Mouse (Mus musculus): ENCODE results near the gene Gm42957. TPM values are rescaled to one million over a fixed set of nuclear protein-coding genes. Genes with fewer than 3 reads are reported as not detected.

Gm42957 gene
- not detected in 2 replicates for polyA plus RNA-seq (2014; fragmentation: Nextera tagmentation; extraction: Ambion mirVana)

DNA sequence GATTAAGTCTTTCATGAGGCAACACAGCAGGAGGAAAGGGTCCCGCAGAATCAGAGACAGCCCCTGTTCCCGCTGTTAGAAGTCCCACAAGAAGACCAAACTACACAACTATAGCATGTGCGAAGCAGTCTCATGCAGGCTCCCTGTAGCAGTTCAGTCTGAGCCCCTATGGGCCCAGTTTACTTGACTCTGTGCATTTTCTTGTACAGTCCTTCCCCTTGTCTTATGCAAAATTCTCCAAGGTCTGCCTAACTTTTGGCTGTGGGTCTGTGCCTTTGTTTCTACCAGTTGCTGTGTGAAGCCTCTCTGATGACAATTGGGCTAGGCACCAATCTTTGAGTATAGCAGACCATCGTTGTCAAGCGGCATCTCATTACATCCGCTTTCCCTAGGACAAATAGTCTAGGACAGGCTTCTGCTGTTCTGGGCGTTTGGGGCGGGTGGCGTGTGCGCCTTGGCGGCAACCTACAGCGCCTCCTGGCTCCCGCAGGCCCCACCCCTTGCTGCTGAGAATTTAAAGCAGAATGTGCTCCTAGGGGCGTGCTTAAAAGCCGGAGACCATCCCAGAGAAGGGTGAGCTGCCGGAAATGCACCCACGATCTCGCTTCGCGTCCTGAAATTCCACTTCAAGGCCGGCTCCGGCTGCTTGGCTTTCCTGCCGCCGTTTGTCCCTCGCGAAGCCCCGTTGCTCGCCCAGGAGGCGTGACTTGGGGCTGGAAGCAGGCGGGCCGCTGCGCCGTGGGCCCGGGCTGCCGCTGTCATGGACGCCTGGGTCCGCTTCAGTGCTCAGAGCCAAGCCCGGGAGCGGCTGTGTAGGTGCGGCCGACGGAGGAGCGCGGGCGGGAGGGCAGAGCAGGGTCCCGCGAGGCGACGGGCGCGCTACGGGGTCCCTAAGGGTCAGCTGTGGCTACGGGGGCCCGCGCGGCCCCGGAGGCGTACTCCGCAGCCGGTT is at the start of gene Gm42957, which contains the start of gene Pex11b:
TSS of gene Gm42957 (plus strand) at position 547 of the 952 bp plus-strand sequence.
TSS of gene Pex11b (plus strand) at position 449 of the 952 bp plus-strand sequence.
- DNase-seq (ENCODE audit: low spot score): peak; percentile 84

DNA sequence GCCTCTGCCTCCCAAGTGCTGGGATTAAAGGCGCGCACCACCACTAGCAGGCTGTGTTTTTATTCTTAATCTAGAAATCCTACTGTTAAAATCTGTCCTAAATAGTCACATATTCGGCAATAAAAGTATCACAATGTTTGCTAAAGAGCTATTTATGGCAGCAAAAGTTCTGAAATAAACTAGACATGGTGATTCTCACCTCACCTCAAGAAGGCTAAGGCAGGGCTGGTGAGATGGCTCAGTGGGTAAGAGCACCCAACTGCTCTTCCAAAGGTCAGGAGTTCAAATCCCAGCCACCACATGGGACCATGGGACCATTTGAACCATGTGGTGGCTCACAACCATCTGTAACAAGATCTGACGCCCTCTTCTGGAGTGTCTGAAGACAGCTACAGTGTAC is 44.6 kb upstream of the Gm42957 start:
- no peaks in the 10 kb centered on the region for H3K4me1 ChIP-seq (ENCODE audit: control insufficient read depth, insufficient read depth, low read length)
- DNase-seq (ENCODE audit: low spot score): no peak
- peaks cover 4% of the 10 kb centered on the region for H3K27me3 ChIP-seq (ENCODE audit: control insufficient read depth, insufficient read depth, low read length)
- no peaks in the 10 kb centered on the region for H3K9me3 ChIP-seq (replicated peaks; ENCODE audit: control insufficient read depth, low read length)
- no peaks in the 10 kb centered on the region for H3K36me3 ChIP-seq (replicated peaks; ENCODE audit: control insufficient read depth, insufficient read depth, low read depth, low read length)
- H3K27ac ChIP-seq (replicated peaks; ENCODE audit: low read depth, low read length): no peak overlapping the region
- no peak for ATAC-seq (replicated peaks; ENCODE audit: insufficient number of reproducible peaks, low FRiP score, low TSS enrichment, low read depth)
- H3K4me3 ChIP-seq (ENCODE audit: low read depth, low read length): no peak overlapping the region
- no peak overlapping the region for H3K4me2 ChIP-seq (ENCODE audit: low read depth, low read length)
- no peak overlapping the region for H3K9ac ChIP-seq (replicated peaks; ENCODE audit: low read length)
- 77% methylated on average over 4 of the region's 4 CpGs for WGBS

More for the DNA sequence above, at the start of gene Gm42957, which contains the start of gene Pex11b:
- H3K9ac ChIP-seq (replicated peaks; ENCODE audit: low read length): peak within 1 kb of the TSS; percentile 96
- H3K27ac ChIP-seq (replicated peaks; ENCODE audit: low read depth, low read length): peak within 1 kb of the TSS; percentile 43
- H3K4me1 ChIP-seq (ENCODE audit: control insufficient read depth, insufficient read depth, low read length): no peaks in the 10 kb centered on the region
- 1% methylated on average over 60 of the region's 60 CpGs for WGBS
- peak within 1 kb of the TSS; percentile 81 for H3K4me2 ChIP-seq (ENCODE audit: low read depth, low read length)
- no peaks in the 10 kb centered on the region for H3K9me3 ChIP-seq (replicated peaks; ENCODE audit: control insufficient read depth, low read length)
- peak within 1 kb of the TSS; percentile 93 for H3K4me3 ChIP-seq (ENCODE audit: low read depth, low read length)
- no peaks in the 10 kb centered on the region for H3K27me3 ChIP-seq (ENCODE audit: control insufficient read depth, insufficient read depth, low read length)
- peaks cover 4% of the 10 kb centered on the region for H3K36me3 ChIP-seq (replicated peaks; ENCODE audit: control insufficient read depth, insufficient read depth, low read depth, low read length)
- peak; percentile 88 for ATAC-seq (replicated peaks; ENCODE audit: insufficient number of reproducible peaks, low FRiP score, low TSS enrichment, low read depth)

DNA sequence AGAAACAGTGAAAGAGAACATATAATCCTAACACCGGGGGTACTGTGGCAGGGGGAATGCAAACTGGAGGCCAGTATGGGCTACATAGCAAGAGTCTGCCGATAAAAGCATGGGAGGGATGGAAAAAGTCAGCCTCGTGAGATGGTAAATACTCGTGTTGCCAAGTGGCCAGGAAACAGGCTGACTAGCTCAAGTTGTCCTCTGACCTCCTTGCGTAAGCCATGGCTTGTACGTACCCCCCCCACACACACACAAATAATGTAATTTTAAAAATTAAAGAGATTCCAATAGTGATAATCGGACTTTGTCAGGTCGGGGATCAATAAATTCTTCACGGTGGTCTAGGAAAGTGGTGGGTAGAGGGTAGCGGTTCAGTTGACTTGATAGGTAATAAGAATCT is 41.9 kb upstream of the Gm42957 start:
- no peak for ATAC-seq (replicated peaks; ENCODE audit: insufficient number of reproducible peaks, low FRiP score, low TSS enrichment, low read depth)
- H3K27me3 ChIP-seq (ENCODE audit: control insufficient read depth, insufficient read depth, low read length): peaks cover 8% of the 10 kb centered on the region
- H3K27ac ChIP-seq (replicated peaks; ENCODE audit: low read depth, low read length): no peak overlapping the region
- H3K9me3 ChIP-seq (replicated peaks; ENCODE audit: control insufficient read depth, low read length): no peaks in the 10 kb centered on the region
- WGBS: 1% methylated on average over 10 of the region's 10 CpGs
- H3K4me3 ChIP-seq (ENCODE audit: low read depth, low read length): peak overlapping the region; percentile 61
- peak overlapping the region; percentile 65 for H3K4me2 ChIP-seq (ENCODE audit: low read depth, low read length)
- no peak for DNase-seq (ENCODE audit: low spot score)
- peak overlapping the region; percentile 69 for H3K9ac ChIP-seq (replicated peaks; ENCODE audit: low read length)
- no peaks in the 10 kb centered on the region for H3K36me3 ChIP-seq (replicated peaks; ENCODE audit: control insufficient read depth, insufficient read depth, low read depth, low read length)
- peaks cover 6% of the 10 kb centered on the region for H3K4me1 ChIP-seq (ENCODE audit: control insufficient read depth, insufficient read depth, low read length)

DNA sequence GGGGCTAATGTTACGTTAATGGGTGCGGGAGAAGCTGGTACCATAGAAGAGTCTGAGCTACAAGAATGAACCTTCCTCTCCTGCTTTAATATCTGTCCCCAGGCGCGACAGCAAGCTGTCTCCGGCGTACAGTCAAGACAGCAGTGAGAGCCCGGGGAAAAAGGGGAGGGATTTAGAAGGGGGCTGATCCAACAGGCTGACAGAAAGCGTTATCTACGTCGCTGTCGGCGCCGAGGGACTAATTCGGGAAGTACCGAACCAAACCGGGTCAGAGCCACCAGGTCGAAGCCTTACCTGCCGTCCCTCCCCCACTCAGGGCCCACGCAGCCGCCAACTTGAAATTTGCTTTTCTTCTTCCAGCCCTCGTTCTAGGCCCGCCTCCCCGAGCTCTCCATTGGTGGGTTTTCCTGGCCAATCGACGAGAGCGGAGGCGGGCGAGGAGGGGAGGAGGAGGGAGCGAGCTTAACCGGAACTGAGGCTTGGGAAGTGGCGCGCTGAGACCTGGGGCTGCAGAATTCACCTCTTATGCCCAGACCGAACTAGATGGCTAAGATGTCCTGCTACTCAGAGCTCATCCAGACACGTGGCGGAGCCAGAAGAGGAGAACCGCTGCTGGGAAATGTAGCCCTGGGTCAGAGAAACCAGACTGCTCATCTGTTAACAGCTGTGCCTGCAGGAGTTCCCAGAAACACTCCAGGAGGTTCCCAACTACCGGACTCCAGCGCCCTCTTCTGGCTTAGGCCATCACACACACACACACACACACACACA is 41.3 kb upstream of the Gm42957 start, which contains the start of gene Polr3gl:
TSS of gene Polr3gl (minus strand) at position 392 of the 771 bp plus-strand sequence.
- peak within 1 kb of the TSS; percentile 70; the same call in 1 of the 2 replicates for H3K27ac ChIP-seq (replicated peaks; ENCODE audit: low read depth, low read length)
- no peaks in the 10 kb centered on the region for H3K36me3 ChIP-seq (replicated peaks; ENCODE audit: control insufficient read depth, insufficient read depth, low read depth, low read length)
- ATAC-seq (replicated peaks; ENCODE audit: insufficient number of reproducible peaks, low FRiP score, low TSS enrichment, low read depth): peak; percentile 76
- no peaks in the 10 kb centered on the region for H3K9me3 ChIP-seq (replicated peaks; ENCODE audit: control insufficient read depth, low read length)
- peak; percentile 95 for DNase-seq (ENCODE audit: low spot score)
- H3K27me3 ChIP-seq (ENCODE audit: control insufficient read depth, insufficient read depth, low read length): peaks cover 10% of the 10 kb centered on the region
- H3K9ac ChIP-seq (replicated peaks; ENCODE audit: low read length): peak within 1 kb of the TSS; percentile 69
- H3K4me1 ChIP-seq (ENCODE audit: control insufficient read depth, insufficient read depth, low read length): peaks cover 6% of the 10 kb centered on the region
- H3K4me2 ChIP-seq (ENCODE audit: low read depth, low read length): peak within 1 kb of the TSS; percentile 65
- under 1% methylated on average over 38 of the region's 38 CpGs for WGBS
- H3K4me3 ChIP-seq (ENCODE audit: low read depth, low read length): peak within 1 kb of the TSS; percentile 61

DNA sequence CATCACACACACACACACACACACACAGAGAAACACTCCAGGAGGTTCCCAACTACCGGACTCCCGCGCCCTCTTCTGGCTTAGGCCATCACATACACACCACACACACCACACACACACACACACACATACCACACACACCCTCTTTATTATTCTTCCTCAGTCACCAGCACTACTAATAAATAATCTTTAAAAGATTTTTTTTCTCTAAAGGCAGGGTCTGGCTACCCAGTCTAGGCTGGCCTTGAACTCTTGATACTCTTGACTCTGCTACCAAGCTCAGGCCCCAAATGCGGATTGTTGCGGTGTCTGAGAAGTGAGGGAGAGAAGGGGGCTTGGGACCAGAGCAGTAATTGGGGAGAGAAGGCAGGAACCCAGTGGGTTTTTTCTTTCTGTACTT is 40.4 kb upstream of the Gm42957 start:
- 78% methylated on average over 5 of the region's 5 CpGs for WGBS
- peaks cover 6% of the 10 kb centered on the region for H3K4me1 ChIP-seq (ENCODE audit: control insufficient read depth, insufficient read depth, low read length)
- ATAC-seq (replicated peaks; ENCODE audit: insufficient number of reproducible peaks, low FRiP score, low TSS enrichment, low read depth): no peak

DNA sequence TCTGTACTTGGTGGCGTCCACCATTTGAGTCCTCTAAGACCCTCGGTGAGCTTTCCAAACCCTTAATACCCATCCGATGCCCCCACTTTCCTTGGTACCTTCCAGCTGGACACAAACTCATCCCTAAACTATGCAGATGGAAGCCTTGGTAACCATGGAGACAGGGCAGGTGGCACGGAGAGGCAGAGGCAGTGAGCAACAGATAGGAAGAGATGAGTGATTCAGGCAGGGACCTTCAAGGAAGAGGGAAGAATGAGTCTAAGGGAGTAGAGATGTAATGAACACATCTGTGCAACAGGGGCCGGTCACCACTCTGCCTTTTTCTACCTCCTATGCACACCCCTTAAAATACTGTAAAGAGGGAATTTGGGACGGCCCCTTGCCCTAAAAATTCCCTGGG is 39.6 kb upstream of the Gm42957 start:
- no peak overlapping the region for H3K4me3 ChIP-seq (ENCODE audit: low read depth, low read length)
- H3K27ac ChIP-seq (replicated peaks; ENCODE audit: low read depth, low read length): no peak overlapping the region
- no peaks in the 10 kb centered on the region for H3K9me3 ChIP-seq (replicated peaks; ENCODE audit: control insufficient read depth, low read length)
- ATAC-seq (replicated peaks; ENCODE audit: insufficient number of reproducible peaks, low FRiP score, low TSS enrichment, low read depth) (no peak), DNase-seq (ENCODE audit: low spot score) (no peak)
- no peak overlapping the region for H3K4me2 ChIP-seq (ENCODE audit: low read depth, low read length)
- no peaks in the 10 kb centered on the region for H3K36me3 ChIP-seq (replicated peaks; ENCODE audit: control insufficient read depth, insufficient read depth, low read depth, low read length)
- peaks cover 13% of the 10 kb centered on the region for H3K27me3 ChIP-seq (ENCODE audit: control insufficient read depth, insufficient read depth, low read length)
- peaks cover 6% of the 10 kb centered on the region for H3K4me1 ChIP-seq (ENCODE audit: control insufficient read depth, insufficient read depth, low read length)
- 21% methylated on average over 6 of the region's 6 CpGs for WGBS
- no peak overlapping the region for H3K9ac ChIP-seq (replicated peaks; ENCODE audit: low read length)

More for the DNA sequence above, 40.4 kb upstream of the Gm42957 start:
- peaks cover 13% of the 10 kb centered on the region for H3K27me3 ChIP-seq (ENCODE audit: control insufficient read depth, insufficient read depth, low read length)
- no peak overlapping the region for H3K4me3 ChIP-seq (ENCODE audit: low read depth, low read length)
- H3K4me2 ChIP-seq (ENCODE audit: low read depth, low read length): no peak overlapping the region
- no peaks in the 10 kb centered on the region for H3K9me3 ChIP-seq (replicated peaks; ENCODE audit: control insufficient read depth, low read length)
- no peak overlapping the region for H3K27ac ChIP-seq (replicated peaks; ENCODE audit: low read depth, low read length)
- DNase-seq (ENCODE audit: low spot score): no peak
- no peak overlapping the region for H3K9ac ChIP-seq (replicated peaks; ENCODE audit: low read length)
- H3K36me3 ChIP-seq (replicated peaks; ENCODE audit: control insufficient read depth, insufficient read depth, low read depth, low read length): no peaks in the 10 kb centered on the region

DNA sequence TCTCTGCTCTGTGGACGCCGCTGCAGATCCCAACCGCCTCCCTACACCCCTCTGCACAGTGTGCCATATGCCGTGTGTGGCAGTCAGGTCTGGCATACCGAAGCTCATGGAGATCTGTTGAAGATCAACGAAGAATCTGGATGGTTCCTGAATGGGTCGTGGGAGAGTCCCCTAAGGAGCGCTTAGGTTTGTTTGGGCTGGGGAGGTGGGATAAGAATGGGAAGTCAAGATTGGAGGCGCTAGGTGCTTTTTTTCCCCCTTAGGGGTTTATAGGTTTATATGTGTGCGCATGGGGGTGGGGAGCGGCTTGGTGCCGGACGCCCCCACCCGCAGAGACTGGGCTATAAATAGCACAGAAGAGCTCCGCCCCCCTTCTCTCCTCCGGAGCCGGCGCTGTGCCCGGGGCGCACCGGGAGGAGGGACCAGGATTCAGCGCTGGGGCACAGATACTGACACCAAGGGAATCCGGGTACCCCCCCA is 39.0 kb upstream of the Gm42957 start, which contains the start of gene Ankrd34a:
TSS of gene Ankrd34a (plus strand) at position 409 of the 480 bp plus-strand sequence.
- under 1% methylated on average over 19 of the region's 23 CpGs for WGBS
- H3K27me3 ChIP-seq (ENCODE audit: control insufficient read depth, insufficient read depth, low read length): peaks cover 13% of the 10 kb centered on the region
- H3K4me1 ChIP-seq (ENCODE audit: control insufficient read depth, insufficient read depth, low read length): peaks cover 6% of the 10 kb centered on the region
- H3K27ac ChIP-seq (replicated peaks; ENCODE audit: low read depth, low read length): no peak within 1 kb of the TSS
- ATAC-seq (replicated peaks; ENCODE audit: insufficient number of reproducible peaks, low FRiP score, low TSS enrichment, low read depth) (no peak), DNase-seq (ENCODE audit: low spot score) (peak; percentile 19)
- peak within 1 kb of the TSS; percentile 63 for H3K9ac ChIP-seq (replicated peaks; ENCODE audit: low read length)
- peak within 1 kb of the TSS; percentile 40 for H3K4me3 ChIP-seq (ENCODE audit: low read depth, low read length)
- H3K36me3 ChIP-seq (replicated peaks; ENCODE audit: control insufficient read depth, insufficient read depth, low read depth, low read length): no peaks in the 10 kb centered on the region
- no peaks in the 10 kb centered on the region for H3K9me3 ChIP-seq (replicated peaks; ENCODE audit: control insufficient read depth, low read length)
- peak within 1 kb of the TSS; percentile 98 for H3K4me2 ChIP-seq (ENCODE audit: low read depth, low read length)
